Mouse (Mus musculus): ENCODE data around the gene Dnah8. TPM values are rescaled to one million over a fixed set of nuclear protein-coding genes. Genes with fewer than 3 reads are reported as not detected.

The Dnah8 gene
- polyA plus RNA-seq, 1 experiment from 2014 or later: 2.1 TPM

- Histone ChIP-seq H3K4me3 (peak overlapping the region; percentile 13), H3K4me1 (replicated peaks) (peaks cover 7% of the 10 kb centered on the region; the same call in 1 of the 2 replicates), H3K27ac (ENCODE audit: poor library complexity, severe bottlenecking) (no peak overlapping the region), H3K27me3 (replicated peaks) (no peaks in the 10 kb centered on the region), H3K36me3 (no peaks in the 10 kb centered on the region), H3K9me3 (replicated peaks) (no peaks in the 10 kb centered on the region), H3K9ac (no peak overlapping the region), H3K4me2 (peak overlapping the region; percentile 57)
- no peak for ATAC-seq (ENCODE audit: insufficient number of reproducible peaks, low FRiP score)
- WGBS: 40% methylated on average over 15 of the region's 15 CpGs
Measured at GRCm38 (mm10) chr17:30874276-30874675, 250.1 kb downstream of the Dnah8 start.

GRCm38 (mm10) chr17:30877456-30877855, 253.3 kb downstream of the Dnah8 start:
- Histone ChIP-seq H3K4me1 (replicated peaks) (peaks cover 15% of the 10 kb centered on the region), H3K4me2 (no peak overlapping the region), H3K27ac (ENCODE audit: poor library complexity, severe bottlenecking) (no peak overlapping the region), H3K4me3 (no peak overlapping the region), H3K9me3 (replicated peaks) (no peaks in the 10 kb centered on the region), H3K36me3 (no peaks in the 10 kb centered on the region), H3K27me3 (replicated peaks) (no peaks in the 10 kb centered on the region), H3K9ac (no peak overlapping the region)
- ATAC-seq (ENCODE audit: insufficient number of reproducible peaks, low FRiP score): no peak
- 69% methylated on average over 7 of the region's 7 CpGs for WGBS

- Histone ChIP-seq H3K4me3 (no peak overlapping the region), H3K27me3 (replicated peaks) (0 out of 2 replicates have a peak, but pooled peaks cover 6% of the 10 kb centered on the region), H3K9ac (no peak overlapping the region), H3K36me3 (no peaks in the 10 kb centered on the region), H3K4me2 (no peak overlapping the region), H3K27ac (ENCODE audit: poor library complexity, severe bottlenecking) (no peak overlapping the region), H3K4me1 (replicated peaks) (peaks cover 21% of the 10 kb centered on the region), H3K9me3 (replicated peaks) (no peaks in the 10 kb centered on the region)
- WGBS: 23% methylated on average over 6 of the region's 6 CpGs
- ATAC-seq (ENCODE audit: insufficient number of reproducible peaks, low FRiP score): no peak
Measured at GRCm38 (mm10) chr17:30878626-30879025, 254.5 kb downstream of the Dnah8 start.

GRCm38 (mm10) chr17:30880391-30880790, 256.2 kb downstream of the Dnah8 start:
- Histone ChIP-seq H3K27ac (ENCODE audit: poor library complexity, severe bottlenecking) (no peak overlapping the region), H3K4me1 (replicated peaks) (peaks cover 14% of the 10 kb centered on the region), H3K9me3 (replicated peaks) (peaks cover 6% of the 10 kb centered on the region; the same call in 1 of the 2 replicates), H3K27me3 (replicated peaks) (0 out of 2 replicates have a peak, but pooled peaks cover 6% of the 10 kb centered on the region), H3K36me3 (no peaks in the 10 kb centered on the region), H3K4me2 (no peak overlapping the region), H3K4me3 (no peak overlapping the region), H3K9ac (no peak overlapping the region)
- ATAC-seq (ENCODE audit: insufficient number of reproducible peaks, low FRiP score): no peak
- 82% methylated on average over 3 of the region's 3 CpGs for WGBS

- WGBS: 60% methylated on average over 2 of the region's 2 CpGs
- peaks cover 6% of the 10 kb centered on the region; the same call in 1 of the 2 replicates for H3K9me3 ChIP-seq (replicated peaks)
- H3K4me2 ChIP-seq: no peak overlapping the region
- H3K4me3 ChIP-seq: no peak overlapping the region
- peaks cover 14% of the 10 kb centered on the region for H3K4me1 ChIP-seq (replicated peaks)
- 0 out of 2 replicates have a peak, but pooled peaks cover 6% of the 10 kb centered on the region for H3K27me3 ChIP-seq (replicated peaks)
- no peak overlapping the region for H3K9ac ChIP-seq
- ATAC-seq (ENCODE audit: insufficient number of reproducible peaks, low FRiP score): no peak
- no peak overlapping the region for H3K27ac ChIP-seq (ENCODE audit: poor library complexity, severe bottlenecking)
- H3K36me3 ChIP-seq: no peaks in the 10 kb centered on the region
Measured at GRCm38 (mm10) chr17:30881001-30881400, 256.8 kb downstream of the Dnah8 start.

- Histone ChIP-seq H3K27ac (ENCODE audit: poor library complexity, severe bottlenecking) (no peak overlapping the region), H3K4me1 (replicated peaks) (peaks cover 14% of the 10 kb centered on the region), H3K9ac (no peak overlapping the region), H3K4me2 (0 out of 2 replicates have a peak overlapping the region, but pooled peaks have one; percentile 27), H3K27me3 (replicated peaks) (0 out of 2 replicates have a peak, but pooled peaks cover 6% of the 10 kb centered on the region), H3K4me3 (no peak overlapping the region), H3K9me3 (replicated peaks) (peaks cover 6% of the 10 kb centered on the region; the same call in 1 of the 2 replicates), H3K36me3 (no peaks in the 10 kb centered on the region)
- WGBS: 2% methylated on average over 6 of the region's 6 CpGs
- ATAC-seq (ENCODE audit: insufficient number of reproducible peaks, low FRiP score): no peak
Measured at GRCm38 (mm10) chr17:30882206-30882605, 258.1 kb downstream of the Dnah8 start.

GRCm38 (mm10) chr17:30883534-30883933, 259.4 kb downstream of the Dnah8 start:
- Histone ChIP-seq H3K4me3 (no peak overlapping the region), H3K9ac (no peak overlapping the region), H3K27ac (ENCODE audit: poor library complexity, severe bottlenecking) (no peak overlapping the region), H3K36me3 (no peaks in the 10 kb centered on the region), H3K27me3 (replicated peaks) (0 out of 2 replicates have a peak, but pooled peaks cover 6% of the 10 kb centered on the region), H3K4me1 (replicated peaks) (peaks cover 14% of the 10 kb centered on the region), H3K4me2 (no peak overlapping the region), H3K9me3 (replicated peaks) (peaks cover 6% of the 10 kb centered on the region; the same call in 1 of the 2 replicates)
- ATAC-seq (ENCODE audit: insufficient number of reproducible peaks, low FRiP score): no peak
- WGBS: 67% methylated on average over 8 of the region's 8 CpGs

GRCm38 (mm10) chr17:30892086-30892485, 267.9 kb downstream of the Dnah8 start:
- H3K9ac ChIP-seq: no peak overlapping the region
- peaks cover 10% of the 10 kb centered on the region for H3K27me3 ChIP-seq (replicated peaks)
- 28% methylated on average over 1 of the region's 1 CpGs for WGBS
- H3K4me1 ChIP-seq (replicated peaks): no peaks in the 10 kb centered on the region
- H3K27ac ChIP-seq (ENCODE audit: poor library complexity, severe bottlenecking): no peak overlapping the region
- H3K36me3 ChIP-seq: no peaks in the 10 kb centered on the region
- no peak overlapping the region for H3K4me2 ChIP-seq
- no peak overlapping the region for H3K4me3 ChIP-seq
- H3K9me3 ChIP-seq (replicated peaks): no peaks in the 10 kb centered on the region
- no peak for ATAC-seq (ENCODE audit: insufficient number of reproducible peaks, low FRiP score)

GRCm38 (mm10) chr17:30892730-30893129, 268.6 kb downstream of the Dnah8 start:
- 25% methylated on average over 2 of the region's 2 CpGs for WGBS
- ATAC-seq (ENCODE audit: insufficient number of reproducible peaks, low FRiP score): no peak
- Histone ChIP-seq H3K9ac (no peak overlapping the region), H3K9me3 (replicated peaks) (no peaks in the 10 kb centered on the region), H3K4me3 (no peak overlapping the region), H3K27ac (ENCODE audit: poor library complexity, severe bottlenecking) (no peak overlapping the region), H3K4me1 (replicated peaks) (no peaks in the 10 kb centered on the region), H3K27me3 (replicated peaks) (peaks cover 10% of the 10 kb centered on the region), H3K36me3 (no peaks in the 10 kb centered on the region), H3K4me2 (no peak overlapping the region)

- Histone ChIP-seq H3K4me3 (no peak overlapping the region), H3K9ac (no peak overlapping the region), H3K36me3 (no peaks in the 10 kb centered on the region), H3K27ac (ENCODE audit: poor library complexity, severe bottlenecking) (no peak overlapping the region), H3K27me3 (replicated peaks) (peaks cover 29% of the 10 kb centered on the region), H3K4me2 (no peak overlapping the region), H3K4me1 (replicated peaks) (peaks cover 9% of the 10 kb centered on the region), H3K9me3 (replicated peaks) (no peaks in the 10 kb centered on the region; the same call in 1 of the 2 replicates)
- WGBS: 14% methylated on average over 2 of the region's 2 CpGs
- no peak for ATAC-seq (ENCODE audit: insufficient number of reproducible peaks, low FRiP score)
Measured at GRCm38 (mm10) chr17:30897075-30897474, 272.9 kb downstream of the Dnah8 start.

- Histone ChIP-seq H3K4me2 (peak within 1 kb of the TSS; percentile 94), H3K27me3 (replicated peaks) (peaks cover 69% of the 10 kb centered on the region), H3K9ac (peak within 1 kb of the TSS; percentile 57; the same call in 1 of the 2 replicates), H3K36me3 (no peaks in the 10 kb centered on the region), H3K4me3 (peak within 1 kb of the TSS; percentile 57), H3K4me1 (replicated peaks) (peaks cover 9% of the 10 kb centered on the region), H3K9me3 (replicated peaks) (no peaks in the 10 kb centered on the region; the same call in 1 of the 2 replicates), H3K27ac (ENCODE audit: poor library complexity, severe bottlenecking) (no peak within 1 kb of the TSS)
- under 1% methylated on average over 37 of the region's 37 CpGs for WGBS
- peak; percentile 39; the same call in 1 of the 2 replicates for ATAC-seq (ENCODE audit: insufficient number of reproducible peaks, low FRiP score)
Measured at GRCm38 (mm10) chr17:30901627-30902026, 277.5 kb downstream of the Dnah8 start, which contains the start of gene Glp1r. Gene Glp1r (plus strand): TSS chr17:30901817.

- no peak overlapping the region for H3K9ac ChIP-seq
- no peak overlapping the region for H3K4me3 ChIP-seq
- no peak overlapping the region for H3K27ac ChIP-seq (ENCODE audit: poor library complexity, severe bottlenecking)
- no peaks in the 10 kb centered on the region for H3K36me3 ChIP-seq
- WGBS: 58% methylated on average over 2 of the region's 2 CpGs
- peaks cover 84% of the 10 kb centered on the region for H3K27me3 ChIP-seq (replicated peaks)
- H3K4me2 ChIP-seq: no peak overlapping the region
- peaks cover 18% of the 10 kb centered on the region for H3K4me1 ChIP-seq (replicated peaks)
- H3K9me3 ChIP-seq (replicated peaks): no peaks in the 10 kb centered on the region; the same call in 1 of the 2 replicates
- no peak for ATAC-seq (ENCODE audit: insufficient number of reproducible peaks, low FRiP score)
Measured at GRCm38 (mm10) chr17:30904096-30904495, 279.9 kb downstream of the Dnah8 start.
